Mouse (Mus musculus): ENCODE results near the gene Nup160. TPM values are rescaled to one million over a fixed set of nuclear protein-coding genes. Genes with fewer than 3 reads are reported as not detected.

The Nup160 gene
- total and polyA plus RNA-seq, 2 experiments from 2014 or later, result 13.5 to 13.7 TPM

DNA sequence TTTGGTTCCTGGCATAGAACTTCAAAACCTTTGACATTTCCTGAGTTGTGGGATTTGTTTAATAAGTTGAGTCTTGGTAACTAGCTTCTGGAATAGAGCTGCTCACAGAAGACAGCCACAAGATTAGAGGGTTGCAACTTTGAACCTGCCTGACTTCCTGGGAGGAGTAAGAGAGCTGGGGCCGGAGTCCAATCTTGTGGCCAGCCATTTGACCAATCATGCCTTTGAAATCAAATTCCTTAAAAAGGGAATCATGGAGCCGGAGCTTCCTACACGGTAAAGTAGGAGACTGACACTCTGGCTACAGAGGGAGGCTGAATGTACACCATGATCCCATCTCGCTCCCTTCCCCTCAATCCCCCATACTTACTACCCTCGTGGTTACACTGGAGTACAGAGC is 62.9 kb downstream of the Nup160 start:
- H3K27ac ChIP-seq, result no peak overlapping the region
- no peak overlapping the region for H3K4me3 ChIP-seq (ENCODE audit: low read length)
- DNase-seq (ENCODE audit: low spot score), result no peak
- no peak overlapping the region for H3K4me2 ChIP-seq (ENCODE audit: low read depth, low read length)
- H3K9ac ChIP-seq (replicated peaks; ENCODE audit: low read length), result no peak overlapping the region
- no peak for TF ChIP-seq CTCF (IDR thresholded peaks at IDR 0.05; ENCODE audit: low read depth)
- no peak for ATAC-seq
- peaks cover 23% of the 10 kb centered on the region for H3K36me3 ChIP-seq (ENCODE audit: insufficient read depth, low read length)
- 86% methylated on average over 5 of the region's 5 CpGs for WGBS
- H3K4me1 ChIP-seq (ENCODE audit: insufficient read depth, low read length), result no peaks in the 10 kb centered on the region
- no peaks in the 10 kb centered on the region for H3K9me3 ChIP-seq (ENCODE audit: low read length)
- no peaks in the 10 kb centered on the region for H3K27me3 ChIP-seq (ENCODE audit: insufficient read depth, low read length)

DNA sequence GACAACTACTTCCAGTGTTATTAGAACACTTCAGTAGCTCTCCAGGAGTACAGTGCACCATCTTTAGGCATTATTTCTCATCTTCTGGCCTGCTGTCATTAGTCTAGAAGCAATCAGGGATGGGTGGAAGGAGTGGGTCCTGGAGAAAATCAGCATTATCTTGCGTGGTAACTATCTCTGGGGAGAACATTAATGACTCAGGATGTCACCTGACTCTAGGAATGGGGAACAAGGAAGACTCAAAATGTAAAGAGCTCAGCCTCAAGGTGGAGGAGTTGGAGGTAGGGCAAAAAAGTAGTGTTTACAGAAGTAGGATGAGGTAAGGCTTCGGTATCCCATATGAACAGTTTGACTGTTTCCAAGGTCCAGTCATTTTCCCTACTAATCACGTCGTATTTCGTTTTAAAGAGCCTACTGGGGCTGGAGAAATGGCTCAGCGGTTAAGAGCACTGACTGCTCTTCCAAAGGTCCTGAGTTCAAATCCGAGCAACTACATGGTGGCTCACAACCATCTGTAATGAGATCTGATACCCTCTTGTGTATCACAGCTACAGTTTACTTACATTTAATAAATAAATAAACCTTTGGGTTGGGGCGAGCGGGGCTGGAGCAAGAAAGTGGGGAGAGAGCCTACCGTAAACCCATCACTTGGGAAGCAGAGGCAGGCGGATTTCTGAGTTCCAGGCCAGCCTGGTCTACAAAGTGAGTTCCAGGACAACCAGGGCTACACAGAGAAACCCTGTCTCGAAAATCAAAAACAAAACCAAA is 67.5 kb downstream of the Nup160 start:
- ATAC-seq, result peak; percentile 2
- Histone ChIP-seq H3K27ac (peak overlapping the region; percentile 99), H3K9me3 (ENCODE audit: low read length) (no peaks in the 10 kb centered on the region), H3K9ac (replicated peaks; ENCODE audit: low read length) (peak overlapping the region; percentile 41; the same call in 1 of the 2 replicates), H3K27me3 (ENCODE audit: insufficient read depth, low read length) (no peaks in the 10 kb centered on the region), H3K36me3 (ENCODE audit: insufficient read depth, low read length) (no peaks in the 10 kb centered on the region), H3K4me2 (ENCODE audit: low read depth, low read length) (peak overlapping the region; percentile 52), H3K4me3 (ENCODE audit: low read length) (peak overlapping the region; percentile 98), H3K4me1 (ENCODE audit: insufficient read depth, low read length) (0 out of 2 replicates have a peak, but pooled peaks cover 6% of the 10 kb centered on the region)
- no peak for TF ChIP-seq CTCF (IDR thresholded peaks at IDR 0.05; ENCODE audit: low read depth)
- 68% methylated on average over 12 of the region's 12 CpGs for WGBS
- no peak for DNase-seq (ENCODE audit: low spot score)

DNA sequence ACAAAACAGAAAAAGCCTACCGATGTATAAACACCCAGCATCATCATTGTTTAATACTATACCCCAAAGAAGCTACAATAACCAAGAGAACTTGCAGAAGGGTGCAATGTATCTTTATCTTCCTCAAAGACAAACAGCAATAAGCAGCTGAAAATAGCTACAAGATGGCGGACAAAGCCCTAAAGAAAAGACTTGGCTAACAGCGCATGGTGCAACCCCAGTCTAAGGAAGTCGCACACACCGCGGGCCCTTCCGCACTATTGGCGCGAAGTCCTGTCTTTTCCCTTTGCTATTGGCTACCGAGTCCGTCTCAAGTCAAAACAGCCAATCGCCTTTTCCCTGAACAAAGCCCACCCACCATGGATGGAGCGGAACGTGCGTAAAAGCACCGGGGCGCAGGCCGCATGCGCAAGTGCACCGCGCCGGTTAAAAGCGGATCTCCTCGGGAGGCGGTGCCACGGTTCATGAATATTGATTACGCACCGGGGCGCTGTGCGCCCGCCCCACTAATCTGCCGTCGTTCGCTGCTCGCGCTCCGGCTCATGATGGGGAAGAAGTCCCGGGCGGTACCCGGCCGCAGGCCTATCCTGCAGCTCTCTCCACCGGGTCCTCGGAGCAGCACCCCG is 68.2 kb downstream of the Nup160 start, which contains the start of gene Fnbp4:
Gene Fnbp4 (plus strand): TSS at position 318 of the 626 bp plus-strand sequence.
- peak within 1 kb of the TSS; percentile 99 for H3K27ac ChIP-seq
- H3K27me3 ChIP-seq (ENCODE audit: insufficient read depth, low read length), result no peaks in the 10 kb centered on the region
- peak within 1 kb of the TSS; percentile 98 for H3K9ac ChIP-seq (replicated peaks; ENCODE audit: low read length)
- ATAC-seq (peak; percentile 100), DNase-seq (ENCODE audit: low spot score) (peak; percentile 100)
- WGBS, result under 1% methylated on average over 44 of the region's 44 CpGs
- no peaks in the 10 kb centered on the region for H3K36me3 ChIP-seq (ENCODE audit: insufficient read depth, low read length)
- peak within 1 kb of the TSS; percentile 85 for H3K4me2 ChIP-seq (ENCODE audit: low read depth, low read length)
- H3K4me1 ChIP-seq (ENCODE audit: insufficient read depth, low read length), result peaks cover 6% of the 10 kb centered on the region; the same call in 1 of the 2 replicates
- H3K4me3 ChIP-seq (ENCODE audit: low read length), result peak within 1 kb of the TSS; percentile 98
- peak; percentile 24 for TF ChIP-seq CTCF (IDR thresholded peaks at IDR 0.05; ENCODE audit: low read depth)
- no peaks in the 10 kb centered on the region for H3K9me3 ChIP-seq (ENCODE audit: low read length)

DNA sequence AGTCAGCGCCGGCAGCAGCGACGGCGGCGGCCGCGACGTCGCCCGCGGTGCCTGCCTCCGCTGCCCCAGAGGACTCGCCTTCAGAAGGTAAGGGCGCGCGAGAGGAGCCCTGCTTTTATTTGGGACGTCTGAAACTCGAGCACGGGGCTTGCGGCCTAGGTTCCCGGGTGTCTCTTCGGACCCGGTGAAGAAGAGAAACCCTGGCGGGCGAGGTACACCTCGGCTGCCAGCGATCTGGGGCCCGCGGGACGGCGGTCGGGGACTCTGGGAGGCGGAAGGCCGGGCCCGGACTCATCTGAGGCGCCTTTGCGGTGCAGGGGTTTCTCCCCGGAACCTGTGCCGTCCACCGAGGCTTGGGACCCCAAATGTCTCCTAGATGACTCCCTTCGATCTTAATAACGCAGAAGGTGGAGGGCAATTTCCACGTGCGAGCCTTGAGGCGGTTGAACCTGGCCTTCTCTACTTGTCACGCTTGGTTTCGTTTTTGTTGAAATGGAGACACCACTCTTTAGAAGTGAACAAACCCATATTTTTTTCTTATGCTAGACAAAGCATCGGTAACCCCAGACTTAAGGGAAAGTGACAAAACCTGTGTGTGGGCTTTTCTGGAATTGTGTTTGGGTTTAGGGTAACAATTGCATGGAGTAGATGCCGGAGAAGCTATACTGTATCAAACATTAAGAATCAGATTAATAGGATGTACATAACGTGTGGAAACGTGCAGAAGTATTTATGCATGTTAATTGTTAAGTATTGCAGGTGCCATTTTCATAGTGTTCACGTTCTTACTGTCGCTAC is 68.9 kb downstream of the Nup160 start:
- Histone ChIP-seq H3K4me3 (ENCODE audit: low read length) (peak overlapping the region; percentile 98), H3K9ac (replicated peaks; ENCODE audit: low read length) (peak overlapping the region; percentile 98), H3K27ac (peak overlapping the region; percentile 99), H3K9me3 (ENCODE audit: low read length) (no peaks in the 10 kb centered on the region), H3K4me1 (ENCODE audit: insufficient read depth, low read length) (peaks cover 6% of the 10 kb centered on the region; the same call in 1 of the 2 replicates), H3K4me2 (ENCODE audit: low read depth, low read length) (peak overlapping the region; percentile 85), H3K27me3 (ENCODE audit: insufficient read depth, low read length) (no peaks in the 10 kb centered on the region), H3K36me3 (ENCODE audit: insufficient read depth, low read length) (peaks cover 1% of the 10 kb centered on the region)
- ATAC-seq (peak; percentile 55), DNase-seq (ENCODE audit: low spot score) (peak; percentile 53)
- WGBS, result under 1% methylated on average over 54 of the region's 54 CpGs
- TF ChIP-seq CTCF (IDR thresholded peaks at IDR 0.05; ENCODE audit: low read depth), result no peak

DNA sequence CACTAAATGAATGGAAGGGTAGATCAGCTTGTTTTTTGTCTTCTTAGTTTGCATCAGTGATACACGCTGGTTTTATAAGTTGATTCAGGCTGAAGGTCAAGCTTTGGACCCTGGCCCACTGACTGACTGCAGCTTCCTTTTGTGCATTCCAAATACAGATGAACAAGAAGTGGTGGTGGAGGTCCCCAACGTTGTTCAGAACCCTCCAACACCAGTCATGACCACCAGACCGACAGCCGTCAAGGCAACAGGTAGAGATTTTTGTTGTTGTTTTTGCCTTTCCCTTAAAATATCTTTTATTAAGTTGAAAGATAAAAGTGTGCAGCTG is 69.5 kb downstream of the Nup160 start:
- peak overlapping the region; percentile 98 for H3K4me3 ChIP-seq (ENCODE audit: low read length)
- ATAC-seq (no peak), DNase-seq (ENCODE audit: low spot score) (peak; percentile 5)
- no peaks in the 10 kb centered on the region for H3K27me3 ChIP-seq (ENCODE audit: insufficient read depth, low read length)
- H3K4me1 ChIP-seq (ENCODE audit: insufficient read depth, low read length), result peaks cover 6% of the 10 kb centered on the region; the same call in 1 of the 2 replicates
- peak overlapping the region; percentile 98 for H3K9ac ChIP-seq (replicated peaks; ENCODE audit: low read length)
- no peaks in the 10 kb centered on the region for H3K9me3 ChIP-seq (ENCODE audit: low read length)
- H3K27ac ChIP-seq, result peak overlapping the region; percentile 99; the same call in 1 of the 2 replicates
- H3K4me2 ChIP-seq (ENCODE audit: low read depth, low read length), result peak overlapping the region; percentile 85
- TF ChIP-seq CTCF (IDR thresholded peaks at IDR 0.05; ENCODE audit: low read depth), result no peak
- peaks cover 7% of the 10 kb centered on the region for H3K36me3 ChIP-seq (ENCODE audit: insufficient read depth, low read length)
- 9% methylated on average over 4 of the region's 4 CpGs for WGBS

DNA sequence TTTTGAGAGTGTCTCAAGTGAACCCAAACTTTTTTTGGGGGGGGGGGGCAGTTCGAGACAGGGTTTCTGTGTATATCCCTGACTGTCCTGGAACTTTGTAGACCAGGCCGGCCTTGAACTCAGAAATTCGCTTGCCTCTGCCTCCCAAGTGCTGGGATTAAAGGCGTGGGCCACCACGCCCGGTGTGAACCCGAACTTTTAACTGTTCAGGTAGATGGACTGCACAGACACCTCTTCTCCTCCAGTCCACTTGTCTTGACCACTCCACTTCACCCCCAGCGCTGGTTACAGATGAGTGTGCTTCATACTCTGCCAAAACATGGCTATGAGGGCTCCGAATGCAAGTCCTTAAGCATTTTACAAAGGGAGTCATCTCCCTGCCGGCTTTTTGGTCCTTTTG is 70.1 kb downstream of the Nup160 start:
- no peak for ATAC-seq
- Histone ChIP-seq H3K9me3 (ENCODE audit: low read length) (no peaks in the 10 kb centered on the region), H3K27ac (no peak overlapping the region), H3K9ac (replicated peaks; ENCODE audit: low read length) (no peak overlapping the region), H3K4me2 (ENCODE audit: low read depth, low read length) (peak overlapping the region; percentile 85), H3K4me3 (ENCODE audit: low read length) (peak overlapping the region; percentile 98), H3K27me3 (ENCODE audit: insufficient read depth, low read length) (no peaks in the 10 kb centered on the region), H3K4me1 (ENCODE audit: insufficient read depth, low read length) (peaks cover 6% of the 10 kb centered on the region; the same call in 1 of the 2 replicates), H3K36me3 (ENCODE audit: insufficient read depth, low read length) (peaks cover 8% of the 10 kb centered on the region)
- 94% methylated on average over 10 of the region's 10 CpGs for WGBS
- no peak for TF ChIP-seq CTCF (IDR thresholded peaks at IDR 0.05; ENCODE audit: low read depth)
- no peak for DNase-seq (ENCODE audit: low spot score)

Measured in hindbrain, postnatal 0 days (tissue).